Mouse (Mus musculus): Measurements from ENCODE around the gene Pisd.
"Not testable (repeated sequence)": the region's sequence is repeated elsewhere in the genome, so short reads cannot be mapped to it uniquely, and the experiment has no call there.

The Pisd gene

DNA sequence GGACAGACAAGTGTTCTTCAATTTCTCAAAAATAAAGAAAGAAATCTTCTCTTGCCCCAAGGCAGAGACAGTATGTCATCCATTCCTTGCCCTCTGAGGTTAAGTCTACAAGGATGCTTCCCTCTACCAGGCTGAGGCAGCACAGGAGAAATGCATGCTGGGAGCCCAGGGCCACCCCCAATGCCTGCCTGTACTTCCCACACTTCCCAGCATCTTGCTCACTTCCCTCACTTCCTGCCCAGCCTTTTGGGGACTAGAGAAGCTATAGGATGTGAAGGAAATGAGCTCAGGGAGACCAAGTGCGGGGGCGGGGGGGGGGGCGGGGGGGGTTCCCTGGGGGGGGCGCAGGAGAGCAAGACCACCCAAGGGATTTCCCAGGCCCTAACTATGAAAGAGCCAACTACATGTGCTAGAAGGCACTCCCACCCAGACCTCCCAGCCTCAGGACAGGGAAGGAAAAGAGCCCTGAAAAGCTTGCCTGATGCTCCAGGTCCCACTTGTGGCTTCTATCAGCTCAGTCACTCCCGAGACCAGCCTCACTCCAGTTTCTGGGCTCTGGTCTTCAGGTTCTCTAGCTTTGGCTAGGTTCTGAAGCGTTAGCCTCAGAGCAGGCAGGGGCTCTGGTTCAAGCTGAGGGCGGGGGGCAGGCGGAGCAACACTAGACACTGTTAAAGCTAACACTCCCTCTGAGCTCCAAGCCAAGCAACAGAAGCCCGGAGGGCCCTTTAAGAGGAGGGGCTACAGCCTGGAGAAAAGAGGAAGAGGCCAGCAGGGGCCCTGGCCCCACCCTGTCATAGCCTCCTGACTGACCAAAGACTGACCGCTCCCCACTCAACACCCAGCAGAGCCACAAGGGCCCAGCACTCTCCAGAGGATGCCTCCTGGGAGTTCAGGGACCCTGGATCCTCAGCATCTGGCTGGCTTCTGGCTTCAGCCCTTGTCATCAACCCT is 39.5 kb downstream of the Pisd start:
- DNase-seq (ENCODE audit: low spot score), result peak; percentile 73

DNA sequence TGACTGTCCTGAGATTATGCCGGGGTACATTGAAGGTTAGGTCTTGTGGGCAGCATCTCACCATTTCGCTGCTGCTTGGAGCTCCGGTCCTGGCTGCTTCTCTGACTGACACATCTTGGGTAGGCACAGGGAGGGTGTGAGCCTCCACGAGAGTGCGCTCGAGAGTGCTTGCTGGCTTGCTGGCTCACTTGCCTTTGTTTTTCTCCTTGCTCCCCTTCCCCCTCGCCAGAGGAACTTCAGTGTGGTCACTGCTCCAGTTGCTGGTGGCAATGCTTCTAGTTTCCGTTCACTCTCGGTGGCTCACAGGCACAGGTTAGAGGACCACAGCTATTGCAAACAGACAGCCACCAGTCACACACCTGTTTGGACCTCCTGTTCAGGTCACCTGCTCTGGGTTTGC is 43.3 kb downstream of the Pisd start:
- no peak for DNase-seq (ENCODE audit: low spot score)

DNA sequence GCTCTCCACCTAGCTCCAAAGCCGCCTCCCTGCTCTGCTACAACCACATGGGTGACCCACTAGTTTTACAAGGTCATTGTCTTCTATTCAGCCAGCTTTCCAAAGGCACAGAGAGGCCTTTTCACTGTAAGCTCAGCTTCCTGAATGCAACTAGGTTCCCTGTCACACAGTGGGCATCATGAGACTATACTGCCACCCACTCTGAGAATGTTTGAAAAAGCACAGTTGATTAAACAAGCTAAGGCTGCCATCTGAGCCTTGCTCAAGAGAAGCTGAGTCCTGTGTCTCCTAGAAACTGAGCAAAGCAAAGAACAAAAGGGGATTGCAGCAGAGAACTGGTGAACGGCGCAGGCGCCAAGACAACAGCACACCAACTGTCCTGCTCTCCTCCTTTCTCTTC is 44.1 kb downstream of the Pisd start:
- DNase-seq (ENCODE audit: low spot score), result not testable (repeated sequence)

DNA sequence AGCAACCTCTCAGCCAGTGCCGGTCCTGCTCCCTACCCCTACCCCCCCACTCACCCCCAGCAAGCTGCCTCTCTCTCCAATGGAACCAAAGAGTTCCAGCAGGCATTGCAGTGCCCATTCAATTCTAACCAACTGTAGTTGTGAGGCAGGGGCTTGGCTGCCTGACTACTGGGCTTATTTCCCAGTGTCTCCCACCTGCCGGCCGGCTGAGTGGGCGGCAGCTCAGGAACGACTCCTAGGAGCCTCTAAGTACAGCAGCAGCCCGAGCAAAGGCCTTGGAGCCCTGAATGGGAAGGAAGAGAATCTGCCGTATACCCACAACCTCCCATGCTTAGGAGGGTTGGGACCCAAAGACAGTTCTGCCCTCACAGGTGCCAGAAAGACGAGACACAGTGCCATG is 44.6 kb downstream of the Pisd start:
- DNase-seq (ENCODE audit: low spot score), result not testable (repeated sequence)

DNA sequence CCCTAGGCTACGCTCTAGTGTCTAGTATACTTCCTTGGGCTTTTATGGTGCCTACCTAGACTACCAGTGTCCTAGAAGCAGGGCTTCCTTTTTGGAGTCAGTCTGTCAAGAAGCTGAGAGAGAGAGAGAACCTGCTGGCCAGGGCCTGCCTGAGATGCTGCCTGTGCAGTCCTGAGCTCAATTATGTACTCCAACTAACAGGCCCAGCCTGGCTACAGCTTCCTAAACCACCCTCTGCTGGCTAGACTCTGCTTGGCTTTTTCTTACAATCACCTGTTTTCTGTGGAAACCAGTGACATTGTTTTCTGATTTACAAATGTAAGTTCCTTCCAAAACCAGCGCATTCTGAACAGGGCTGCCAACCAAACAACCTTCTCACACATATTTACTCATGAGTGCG is 45.3 kb downstream of the Pisd start:
- DNase-seq (ENCODE audit: low spot score), result no peak

DNA sequence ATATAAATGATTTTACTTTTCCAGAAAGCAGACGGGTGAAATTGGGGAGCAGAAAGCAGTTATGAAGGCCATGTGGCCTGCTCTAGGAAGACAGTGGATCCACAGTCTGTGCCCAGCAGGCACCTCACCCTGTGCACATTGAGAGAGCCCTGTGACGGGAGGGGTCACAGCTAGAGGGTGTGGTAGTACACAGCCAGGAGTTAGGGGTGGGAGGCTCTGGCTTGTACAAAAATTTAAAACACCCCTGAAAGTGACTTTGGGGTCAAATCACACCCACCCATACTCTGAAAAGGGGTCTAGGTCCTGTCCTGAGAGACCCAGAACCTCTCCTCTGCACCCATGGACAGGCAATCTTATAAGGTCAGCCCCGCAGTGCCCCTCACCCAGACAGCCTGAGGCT is 48.7 kb downstream of the Pisd start:
- not testable (repeated sequence) for DNase-seq (ENCODE audit: low spot score)

DNA sequence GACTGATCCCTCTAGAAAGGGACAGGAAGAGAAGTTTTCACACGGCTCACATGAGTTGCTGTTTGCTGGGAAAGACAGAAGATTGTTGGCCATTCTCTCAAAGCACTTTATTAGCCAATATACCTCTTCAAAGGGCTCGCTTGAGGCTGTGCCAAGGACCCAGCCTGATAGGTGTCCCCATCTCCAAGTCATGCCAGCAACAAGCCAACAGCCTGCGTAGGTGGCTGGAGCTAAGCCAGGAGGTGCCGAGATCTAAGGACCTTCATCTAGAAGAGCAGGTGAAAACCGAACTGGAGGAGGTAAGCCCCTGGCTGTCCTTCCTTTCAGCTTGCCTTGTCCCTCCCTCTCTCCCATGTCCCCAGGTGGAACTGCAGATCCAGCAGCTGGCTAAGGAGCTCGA is 49.7 kb downstream of the Pisd start:
- no peak for DNase-seq (ENCODE audit: low spot score)

DNA sequence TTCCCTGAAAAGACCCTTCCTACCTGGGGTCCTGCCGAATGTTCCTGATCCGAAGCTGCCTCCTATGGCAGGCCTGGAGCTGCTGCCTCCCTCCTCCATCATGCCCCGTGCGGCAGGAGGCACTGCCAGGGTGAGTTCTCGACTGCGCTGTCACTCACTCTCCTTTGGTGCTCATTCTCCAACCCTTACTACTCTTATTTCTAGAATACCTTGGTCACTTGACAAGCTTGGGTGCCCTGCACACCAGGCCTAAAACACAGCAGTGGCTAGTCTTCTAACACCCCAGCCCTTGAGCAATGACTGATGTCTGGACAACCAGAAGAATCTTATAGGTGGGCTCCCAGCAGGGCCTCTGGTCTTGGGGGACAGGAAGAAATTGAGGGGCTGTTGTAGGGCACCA is 51.6 kb downstream of the Pisd start:
- DNase-seq (ENCODE audit: low spot score), result not testable (repeated sequence)

DNA sequence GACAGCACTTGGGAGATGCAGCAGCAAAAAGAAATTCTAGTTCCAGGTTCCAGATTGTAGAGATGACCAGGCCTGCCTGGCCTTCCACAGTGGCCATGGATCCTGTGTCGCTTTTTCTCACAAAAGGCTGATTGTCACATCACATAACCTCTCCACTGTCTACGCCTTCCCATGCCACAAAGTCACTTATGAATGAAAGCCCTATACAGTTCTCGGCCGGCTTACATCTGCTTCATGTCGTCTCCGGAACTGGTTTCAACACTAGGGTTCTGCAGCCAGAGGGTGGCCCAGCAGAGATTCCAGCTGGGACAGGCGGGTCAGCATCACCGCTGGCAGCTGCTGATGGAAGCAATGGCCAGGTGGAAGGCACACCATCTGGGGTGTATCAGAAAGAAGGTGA is 56.6 kb downstream of the Pisd start:
- no peak for DNase-seq (ENCODE audit: low spot score)

DNA sequence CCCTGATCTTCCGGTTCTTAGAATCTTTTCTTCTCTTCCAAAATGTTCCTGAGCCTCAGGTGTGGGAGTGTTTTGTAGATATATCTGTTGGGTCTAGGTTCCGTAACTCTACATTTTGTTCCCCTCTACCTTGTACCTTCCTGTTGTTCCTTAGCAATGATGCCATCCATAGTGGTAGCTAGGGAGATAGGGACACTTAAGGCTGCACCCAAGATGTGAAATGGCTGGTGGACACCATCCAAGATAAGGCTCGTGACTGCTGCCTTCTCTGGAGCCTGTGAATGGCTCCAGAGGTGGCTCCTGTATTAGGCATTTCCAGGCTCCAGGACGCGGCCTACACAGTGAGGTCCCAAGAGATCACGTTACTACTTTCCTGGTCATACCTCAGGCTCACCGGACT is 57.1 kb downstream of the Pisd start:
- no peak for DNase-seq (ENCODE audit: low spot score)

DNA sequence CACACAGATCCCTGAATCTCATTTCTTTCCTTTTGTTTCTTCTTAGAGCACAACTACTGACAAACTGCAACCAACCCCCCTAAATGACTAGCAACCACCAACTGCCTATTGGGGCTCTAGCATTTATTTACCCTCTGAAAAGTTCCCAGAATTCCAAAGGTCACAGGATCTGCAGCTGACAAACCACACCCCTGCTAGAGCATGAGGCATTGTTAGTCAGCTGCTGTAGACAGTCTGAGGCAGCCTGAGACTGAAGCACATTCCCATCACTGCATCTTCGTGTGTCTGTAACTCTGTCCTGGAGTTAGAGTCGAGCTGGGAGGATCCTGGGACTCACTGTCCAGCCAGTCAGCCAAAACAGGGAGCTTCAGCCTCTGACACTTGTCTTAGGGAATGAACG is 60.0 kb downstream of the Pisd start:
- not testable (repeated sequence) for DNase-seq (ENCODE audit: low spot score)

DNA sequence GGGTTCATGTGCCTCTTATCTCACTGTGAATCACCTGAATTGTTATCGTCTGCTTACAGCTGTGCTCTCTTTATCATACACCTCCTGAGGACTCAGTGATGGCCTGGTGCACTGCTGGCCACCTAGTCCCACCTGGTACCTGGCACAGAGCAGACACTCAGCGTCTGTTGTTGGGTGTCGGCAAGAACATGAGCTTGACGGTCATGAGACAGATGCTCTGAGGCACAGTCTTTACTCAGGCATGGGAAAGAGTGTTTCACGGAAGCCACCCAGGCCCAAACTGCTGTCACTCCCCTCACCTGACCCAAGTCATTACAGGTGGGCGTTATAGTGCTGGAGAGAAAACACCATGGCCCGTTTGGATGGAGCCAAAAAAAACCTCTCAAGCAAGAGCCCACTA is 61.5 kb downstream of the Pisd start:
- DNase-seq (ENCODE audit: low spot score), result no peak

DNA sequence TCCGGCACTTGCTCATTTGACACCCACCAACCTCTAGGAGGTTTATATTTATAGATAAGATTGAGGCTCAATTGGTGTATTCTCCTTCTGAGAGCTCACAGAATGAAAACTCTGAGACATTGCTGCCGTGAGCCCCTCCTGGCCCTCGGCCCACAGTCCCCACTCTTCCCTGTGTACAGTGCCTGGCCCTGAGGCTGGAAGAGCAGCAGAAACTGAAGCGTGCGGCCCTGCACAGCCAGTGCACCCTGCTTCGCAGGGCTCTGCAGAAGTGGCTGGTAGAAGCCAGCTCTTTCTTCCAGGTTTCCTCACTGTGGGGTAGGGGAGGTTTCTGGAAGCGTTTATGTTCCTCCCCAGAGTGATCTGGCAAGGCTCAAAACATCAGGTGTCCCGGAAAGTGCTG is 62.7 kb downstream of the Pisd start:
- not testable (repeated sequence) for DNase-seq (ENCODE audit: low spot score)

DNA sequence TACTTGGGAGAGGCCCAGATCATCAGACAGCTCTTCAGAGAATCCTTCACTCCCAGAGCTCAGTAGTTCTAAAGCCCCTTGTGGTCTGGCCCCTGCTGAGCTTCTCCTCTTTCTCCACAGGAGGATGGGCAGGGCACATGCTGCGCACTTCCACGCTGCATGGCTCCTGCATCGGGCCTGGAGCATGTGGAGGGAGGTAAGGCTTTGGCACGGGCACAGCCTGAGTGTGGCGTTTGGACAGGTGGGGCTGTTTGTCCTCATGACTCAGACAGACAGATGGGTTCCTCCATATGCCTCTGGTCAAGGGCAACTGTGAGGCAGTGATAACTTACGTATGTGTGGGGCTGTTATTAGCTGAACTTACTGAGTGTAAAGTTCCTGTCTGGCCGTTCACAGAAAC is 63.2 kb downstream of the Pisd start:
- no peak for DNase-seq (ENCODE audit: low spot score)

DNA sequence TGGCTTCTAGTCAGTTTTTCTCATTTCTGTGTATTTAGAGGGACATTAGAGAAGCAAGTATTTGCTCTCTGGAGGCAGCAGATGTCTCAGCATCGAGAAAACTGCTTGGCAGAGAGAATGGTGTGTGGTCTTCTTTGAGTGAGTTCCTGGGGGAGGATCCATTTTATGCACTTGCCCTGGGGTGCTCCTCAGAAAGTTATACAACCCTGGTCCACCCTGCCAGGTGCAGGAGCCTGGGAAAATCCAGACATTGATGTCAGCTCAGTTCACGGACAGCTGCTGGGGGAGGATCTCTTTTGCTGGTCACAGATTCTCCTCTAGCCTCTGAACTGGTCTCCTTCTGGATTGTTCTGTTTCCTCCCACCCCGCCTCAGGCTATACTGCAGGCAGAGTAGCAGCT is 64.1 kb downstream of the Pisd start:
- no peak for DNase-seq (ENCODE audit: low spot score)

DNA sequence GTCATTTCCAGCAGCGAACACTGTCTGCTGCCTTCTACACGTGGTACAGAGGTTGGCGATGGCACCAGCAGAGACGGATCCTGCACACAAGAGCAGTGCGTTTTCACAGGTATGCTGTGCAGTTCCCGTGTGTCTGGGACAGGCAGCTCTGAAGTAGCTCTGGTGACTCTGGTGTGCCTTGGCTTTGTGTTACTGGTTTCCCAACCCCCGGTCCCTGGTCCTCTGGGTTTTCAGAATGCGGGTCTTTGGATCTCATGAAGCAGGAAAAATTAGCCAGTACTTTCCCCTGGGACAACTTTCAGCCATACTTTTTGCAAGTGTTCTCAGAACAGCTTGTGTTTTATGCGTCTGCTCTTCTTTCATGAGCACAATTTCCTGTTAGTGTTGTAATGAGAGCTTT is 65.0 kb downstream of the Pisd start:
- no peak for DNase-seq (ENCODE audit: low spot score)

DNA sequence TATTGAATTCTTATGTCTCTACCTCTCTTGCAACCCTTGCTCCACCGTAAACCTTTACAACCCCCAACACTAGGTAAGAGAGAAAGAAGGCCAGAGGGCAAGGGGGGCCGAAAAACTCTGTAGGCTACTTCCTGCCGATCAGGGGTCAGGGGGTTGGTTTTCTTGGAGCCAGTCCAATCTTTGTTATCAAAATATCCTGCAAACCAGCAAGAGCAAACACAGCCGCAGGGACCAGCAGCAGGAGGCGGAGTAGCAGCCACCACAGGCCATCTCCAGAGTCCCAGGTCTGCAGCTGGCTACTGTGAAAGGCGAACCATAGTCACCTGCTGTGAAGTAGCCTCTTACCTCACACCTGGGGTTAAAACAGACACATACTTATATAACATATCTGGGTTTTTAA is 66.5 kb downstream of the Pisd start:
- no peak for DNase-seq (ENCODE audit: low spot score)

DNA sequence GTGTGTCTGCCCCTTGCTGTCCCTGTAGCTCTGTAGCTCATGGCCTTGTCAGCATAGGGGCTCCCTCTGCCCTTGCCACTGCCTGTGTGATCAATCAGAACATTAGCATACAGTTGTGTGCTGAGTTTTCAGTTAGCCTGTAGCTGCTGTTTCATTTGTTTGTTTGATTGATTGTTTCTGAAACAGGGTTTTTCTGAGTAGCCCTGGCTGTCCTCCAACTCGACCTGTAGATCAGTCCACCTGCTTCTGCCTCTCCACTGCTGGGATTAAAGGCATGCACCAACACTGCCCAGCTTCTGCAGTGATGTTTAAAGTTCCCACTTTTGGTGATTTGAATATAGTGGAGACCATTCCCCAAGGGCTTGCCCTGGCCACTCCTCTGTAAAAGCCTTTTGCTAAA is 67.7 kb downstream of the Pisd start:
- no peak for DNase-seq (ENCODE audit: low spot score)

DNA sequence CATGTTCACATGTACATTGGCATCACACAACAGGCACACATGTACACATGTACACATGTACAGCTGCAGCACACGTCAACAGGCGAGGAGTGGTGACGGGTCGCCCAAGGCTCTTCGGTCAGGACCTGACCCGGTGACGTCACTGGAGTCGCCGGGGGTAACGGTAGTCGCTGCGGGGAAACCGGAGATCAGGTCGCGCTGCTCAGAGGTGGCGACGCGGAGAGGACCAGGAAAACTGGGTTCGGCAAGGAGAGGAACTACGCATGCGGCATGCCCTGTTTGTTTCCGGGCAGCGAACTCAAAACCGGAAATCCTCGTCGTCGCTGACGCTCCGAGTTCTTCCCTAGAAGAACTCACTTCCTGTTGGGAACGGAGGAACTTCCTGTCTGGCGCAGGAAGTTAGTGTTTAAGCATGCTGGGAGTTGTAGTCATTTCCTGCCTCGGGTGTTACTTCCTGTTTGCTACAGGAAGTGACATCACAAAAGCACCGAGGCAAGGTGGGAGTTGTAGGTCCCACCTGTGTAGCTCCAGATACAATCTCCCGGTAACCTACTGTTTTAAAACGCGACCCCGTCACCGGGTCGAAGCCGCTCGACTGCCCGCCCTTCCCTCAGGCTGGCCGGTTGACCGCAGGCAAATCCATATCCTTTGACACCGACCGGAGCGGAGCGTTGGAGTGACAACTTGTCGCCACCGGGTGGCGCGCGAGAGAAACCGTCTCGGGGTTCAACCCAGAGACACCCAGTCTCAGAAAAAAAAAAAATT is 71.6 kb downstream of the Pisd start:
- DNase-seq (ENCODE audit: low spot score), result peak; percentile 95

DNA sequence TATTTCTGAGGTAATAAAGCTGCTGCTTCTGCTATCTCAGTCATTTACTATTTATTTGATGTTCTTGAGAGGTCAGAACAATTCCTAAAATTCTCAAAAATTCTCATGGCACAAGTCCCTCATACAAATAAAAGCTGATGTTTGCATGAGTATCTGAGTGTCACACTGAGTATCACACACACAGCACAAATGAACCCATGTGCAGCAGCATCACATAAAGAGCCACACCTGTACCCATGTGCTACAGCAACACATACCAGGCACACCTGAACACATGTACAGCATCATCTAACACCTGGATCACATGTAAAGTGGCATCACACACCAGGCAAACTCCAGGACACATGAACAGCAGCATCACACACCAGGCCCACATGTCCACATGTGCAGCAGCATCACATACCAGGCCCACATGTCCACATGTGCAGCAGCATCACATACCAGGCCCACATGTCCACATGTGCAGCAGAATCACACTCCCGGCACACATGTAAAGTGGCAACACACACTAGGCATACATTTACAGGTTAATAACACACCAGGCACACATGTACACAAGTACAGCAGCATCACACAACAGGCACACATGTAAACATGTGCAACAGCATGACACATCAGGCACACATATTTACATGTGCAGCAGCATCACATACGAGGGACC is 72.3 kb downstream of the Pisd start:
- DNase-seq (ENCODE audit: low spot score), result no peak

DNA sequence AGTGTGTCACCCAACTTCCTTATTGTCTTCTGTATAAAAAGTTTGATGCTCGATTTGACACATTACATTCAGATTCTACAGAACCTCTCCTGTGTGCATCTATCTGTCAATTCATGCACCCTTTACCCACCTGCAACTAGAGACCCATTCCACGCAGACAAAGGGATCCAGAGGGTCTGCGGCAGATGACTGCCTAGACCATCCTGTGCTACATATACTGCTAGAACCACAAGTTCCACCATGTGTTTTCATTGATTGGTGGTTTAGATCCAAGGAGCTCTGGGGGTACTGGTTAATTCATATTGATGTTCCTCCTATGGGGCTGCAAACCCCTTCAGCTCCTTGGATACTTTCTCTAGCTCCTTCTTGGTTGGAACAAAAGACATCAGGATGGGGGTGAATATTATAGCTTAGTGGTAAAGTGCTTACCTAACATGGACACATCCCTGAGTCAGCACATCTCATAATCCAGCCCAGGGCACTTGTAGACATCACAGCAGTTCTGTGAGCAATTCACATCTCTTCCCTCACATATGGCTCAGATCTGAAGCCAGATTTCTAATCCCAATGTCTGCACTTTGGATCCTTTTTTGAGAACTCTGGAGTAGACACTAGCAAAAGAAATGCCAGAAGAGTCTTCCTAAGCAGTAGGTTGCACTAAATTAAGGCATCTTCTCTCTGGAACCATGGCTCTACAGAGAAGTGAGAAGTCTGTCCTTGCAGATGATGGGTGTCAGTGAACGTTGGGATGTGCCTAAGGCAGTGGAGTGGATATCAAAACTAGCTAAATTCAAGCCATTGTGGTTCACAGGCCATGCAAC is 73.0 kb downstream of the Pisd start:
- DNase-seq (ENCODE audit: low spot score), result no peak

DNA sequence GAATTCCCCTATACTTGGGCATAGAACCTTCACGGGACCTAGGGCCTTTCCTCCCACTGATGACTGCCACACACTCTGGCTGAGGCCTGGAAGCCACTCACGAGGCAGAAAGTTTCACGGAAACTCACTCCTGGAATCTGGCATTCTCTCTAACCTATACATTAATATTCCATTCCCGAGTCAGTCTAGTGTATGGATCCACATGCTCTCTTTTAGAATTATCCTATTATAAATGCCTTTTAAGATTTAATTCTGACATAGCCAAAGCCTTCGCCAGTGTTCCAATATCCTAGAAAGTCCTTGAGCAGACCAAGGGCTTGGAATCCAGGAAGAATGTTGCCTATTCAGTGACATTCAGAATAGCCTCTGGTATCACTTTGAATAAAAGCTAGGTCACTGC is 74.0 kb downstream of the Pisd start:
- no peak for DNase-seq (ENCODE audit: low spot score)

Data from testis, postnatal 10 days (tissue).